Mouse (Mus musculus): ENCODE results near the gene Sh3gl3. TPM values are rescaled to one million over a fixed set of nuclear protein-coding genes. Genes with fewer than 3 reads are reported as not detected.
A peak's percentile ranks its signal among the peaks of the same experiment; 100 is the strongest.

The Sh3gl3 gene
- polyA plus RNA-seq, 1 experiment: 0.30 TPM

- H3K36me3 ChIP-seq (ENCODE audit: control insufficient read depth, insufficient read depth, low read length): no peaks in the 10 kb centered on the region
- H3K27ac ChIP-seq (ENCODE audit: insufficient read depth, low read depth, low read length): no peak overlapping the region
- no peaks in the 10 kb centered on the region for H3K4me1 ChIP-seq (ENCODE audit: control insufficient read depth, insufficient read depth, insufficient read length, low read length)
- WGBS: 49% methylated on average over 19 of the region's 19 CpGs
- no peak overlapping the region for H3K4me3 ChIP-seq (ENCODE audit: low read depth, low read length)
- H3K27me3 ChIP-seq (ENCODE audit: control insufficient read depth, insufficient read depth, low read length): no peaks in the 10 kb centered on the region
- TF ChIP-seq CTCF (IDR thresholded peaks at IDR 0.05; ENCODE audit: extremely low read depth, insufficient read length, insufficient replicate concordance, low read depth, low read length): peak; percentile 56; the same call in 1 of the 2 replicates
- TF ChIP-seq POLR2A (IDR thresholded peaks at IDR 0.05; ENCODE audit: low read depth, low read length): no peak
These were observed 100.5 kb downstream of the Sh3gl3 start for GRCm38 (mm10) chr7:82274011-82274709.

GRCm38 (mm10) chr7:82274975-82275374, 101.3 kb downstream of the Sh3gl3 start:
- Histone ChIP-seq H3K36me3 (ENCODE audit: control insufficient read depth, insufficient read depth, low read length) (no peaks in the 10 kb centered on the region), H3K4me3 (ENCODE audit: low read depth, low read length) (no peak overlapping the region), H3K27ac (ENCODE audit: insufficient read depth, low read depth, low read length) (no peak overlapping the region), H3K4me1 (ENCODE audit: control insufficient read depth, insufficient read depth, insufficient read length, low read length) (no peaks in the 10 kb centered on the region), H3K27me3 (ENCODE audit: control insufficient read depth, insufficient read depth, low read length) (no peaks in the 10 kb centered on the region)
- WGBS: 86% methylated on average over 5 of the region's 5 CpGs
- TF ChIP-seq POLR2A (IDR thresholded peaks at IDR 0.05; ENCODE audit: low read depth, low read length) (no peak), CTCF (IDR thresholded peaks at IDR 0.05; ENCODE audit: extremely low read depth, insufficient read length, insufficient replicate concordance, low read depth, low read length) (no peak)

GRCm38 (mm10) chr7:82275529-82276204, 102.0 kb downstream of the Sh3gl3 start:
- no peaks in the 10 kb centered on the region for H3K4me1 ChIP-seq (ENCODE audit: control insufficient read depth, insufficient read depth, insufficient read length, low read length)
- H3K27ac ChIP-seq (ENCODE audit: insufficient read depth, low read depth, low read length): no peak overlapping the region
- TF ChIP-seq POLR2A (IDR thresholded peaks at IDR 0.05; ENCODE audit: low read depth, low read length): no peak
- no peak for TF ChIP-seq CTCF (IDR thresholded peaks at IDR 0.05; ENCODE audit: extremely low read depth, insufficient read length, insufficient replicate concordance, low read depth, low read length)
- no peak overlapping the region for H3K4me3 ChIP-seq (ENCODE audit: low read depth, low read length)
- H3K27me3 ChIP-seq (ENCODE audit: control insufficient read depth, insufficient read depth, low read length): no peaks in the 10 kb centered on the region
- 63% methylated on average over 18 of the region's 18 CpGs for WGBS
- H3K36me3 ChIP-seq (ENCODE audit: control insufficient read depth, insufficient read depth, low read length): no peaks in the 10 kb centered on the region

DNA sequence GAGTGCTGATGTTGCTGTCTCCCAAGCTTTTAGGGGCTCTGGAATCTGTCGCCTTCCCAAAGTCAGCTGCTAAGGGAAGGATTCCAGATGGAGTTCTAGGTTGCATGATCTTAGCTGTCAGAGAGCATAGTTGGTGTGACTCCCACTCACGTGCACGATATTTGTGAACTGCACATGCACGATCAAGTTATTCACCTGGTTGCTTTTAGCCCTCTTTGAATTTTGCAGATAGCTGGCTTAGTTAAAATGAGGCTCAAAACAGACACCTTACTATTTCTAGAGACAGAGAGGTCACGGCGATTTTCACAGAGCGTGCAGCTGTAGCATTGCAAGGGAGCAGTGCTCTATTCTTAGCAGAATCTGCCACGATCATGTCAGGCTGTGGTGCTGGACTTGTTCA, 108.4 kb downstream of the Sh3gl3 start:
- TF ChIP-seq POLR2A (IDR thresholded peaks at IDR 0.05; ENCODE audit: low read depth, low read length): no peak
- no peak for TF ChIP-seq CTCF (IDR thresholded peaks at IDR 0.05; ENCODE audit: extremely low read depth, insufficient read length, insufficient replicate concordance, low read depth, low read length)
- Histone ChIP-seq H3K4me1 (ENCODE audit: control insufficient read depth, insufficient read depth, insufficient read length, low read length) (no peaks in the 10 kb centered on the region), H3K4me3 (ENCODE audit: low read depth, low read length) (no peak overlapping the region), H3K36me3 (ENCODE audit: control insufficient read depth, insufficient read depth, low read length) (no peaks in the 10 kb centered on the region), H3K27ac (ENCODE audit: insufficient read depth, low read depth, low read length) (no peak overlapping the region), H3K27me3 (ENCODE audit: control insufficient read depth, insufficient read depth, low read length) (no peaks in the 10 kb centered on the region)
- WGBS: 88% methylated on average over 8 of the region's 8 CpGs

- H3K4me3 ChIP-seq (ENCODE audit: low read depth, low read length): no peak overlapping the region
- no peak overlapping the region for H3K27ac ChIP-seq (ENCODE audit: insufficient read depth, low read depth, low read length)
- no peaks in the 10 kb centered on the region for H3K36me3 ChIP-seq (ENCODE audit: control insufficient read depth, insufficient read depth, low read length)
- H3K4me1 ChIP-seq (ENCODE audit: control insufficient read depth, insufficient read depth, insufficient read length, low read length): no peaks in the 10 kb centered on the region
- no peaks in the 10 kb centered on the region for H3K27me3 ChIP-seq (ENCODE audit: control insufficient read depth, insufficient read depth, low read length)
- TF ChIP-seq CTCF (IDR thresholded peaks at IDR 0.05; ENCODE audit: extremely low read depth, insufficient read length, insufficient replicate concordance, low read depth, low read length) (no peak), POLR2A (IDR thresholded peaks at IDR 0.05; ENCODE audit: low read depth, low read length) (no peak)
- 77% methylated on average over 13 of the region's 13 CpGs for WGBS
These were observed 108.8 kb downstream of the Sh3gl3 start for GRCm38 (mm10) chr7:82282464-82282863.

GRCm38 (mm10) chr7:82287242-82287641, 113.6 kb downstream of the Sh3gl3 start:
- Histone ChIP-seq H3K4me3 (ENCODE audit: low read depth, low read length) (no peak overlapping the region), H3K4me1 (ENCODE audit: control insufficient read depth, insufficient read depth, insufficient read length, low read length) (no peaks in the 10 kb centered on the region), H3K36me3 (ENCODE audit: control insufficient read depth, insufficient read depth, low read length) (no peaks in the 10 kb centered on the region), H3K27ac (ENCODE audit: insufficient read depth, low read depth, low read length) (no peak overlapping the region), H3K27me3 (ENCODE audit: control insufficient read depth, insufficient read depth, low read length) (no peaks in the 10 kb centered on the region)
- WGBS: 84% methylated on average over 2 of the region's 2 CpGs
- TF ChIP-seq POLR2A (IDR thresholded peaks at IDR 0.05; ENCODE audit: low read depth, low read length) (no peak), CTCF (IDR thresholded peaks at IDR 0.05; ENCODE audit: extremely low read depth, insufficient read length, insufficient replicate concordance, low read depth, low read length) (no peak)

DNA sequence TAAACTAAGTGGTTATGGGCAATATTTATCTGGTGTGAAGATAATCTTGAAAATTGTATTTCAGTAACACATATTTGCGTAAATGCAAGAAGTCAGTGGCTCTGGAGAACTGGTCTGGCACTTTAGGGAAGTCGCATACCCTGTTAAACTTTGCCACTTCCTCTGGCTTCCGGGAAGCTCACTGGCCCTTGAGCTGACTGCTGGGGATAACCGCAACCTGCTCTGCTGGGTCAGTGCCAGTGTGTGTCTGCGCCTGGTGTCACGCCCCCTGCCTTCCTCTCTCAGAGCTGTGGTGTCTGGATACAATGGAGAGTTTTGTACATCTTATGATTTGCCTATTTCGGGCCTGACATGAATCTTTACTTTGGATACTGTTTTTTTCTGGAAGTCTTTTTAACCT, 119.8 kb downstream of the Sh3gl3 start:
- TF ChIP-seq CTCF (IDR thresholded peaks at IDR 0.05; ENCODE audit: extremely low read depth, insufficient read length, insufficient replicate concordance, low read depth, low read length): no peak
- TF ChIP-seq POLR2A (IDR thresholded peaks at IDR 0.05; ENCODE audit: low read depth, low read length): no peak
- 60% methylated on average over 7 of the region's 7 CpGs for WGBS
- no peak overlapping the region for H3K4me3 ChIP-seq (ENCODE audit: low read depth, low read length)
- H3K27ac ChIP-seq (ENCODE audit: insufficient read depth, low read depth, low read length): no peak overlapping the region
- no peaks in the 10 kb centered on the region for H3K36me3 ChIP-seq (ENCODE audit: control insufficient read depth, insufficient read depth, low read length)
- no peaks in the 10 kb centered on the region for H3K27me3 ChIP-seq (ENCODE audit: control insufficient read depth, insufficient read depth, low read length)
- 0 out of 2 replicates have a peak, but pooled peaks cover 2% of the 10 kb centered on the region for H3K4me1 ChIP-seq (ENCODE audit: control insufficient read depth, insufficient read depth, insufficient read length, low read length)

Measured in small intestine, adult 2 months (tissue).